Mouse (Mus musculus): Measurements from ENCODE around the gene Alkal2. TPM values are rescaled to one million over a fixed set of nuclear protein-coding genes. Genes with fewer than 3 reads are reported as not detected.
A peak's percentile ranks its signal among the peaks of the same experiment; 100 is the strongest.

Gene Alkal2
- total and polyA plus RNA-seq, 2 experiments from 2014 or later: 2.1 to 3.0 TPM

DNA sequence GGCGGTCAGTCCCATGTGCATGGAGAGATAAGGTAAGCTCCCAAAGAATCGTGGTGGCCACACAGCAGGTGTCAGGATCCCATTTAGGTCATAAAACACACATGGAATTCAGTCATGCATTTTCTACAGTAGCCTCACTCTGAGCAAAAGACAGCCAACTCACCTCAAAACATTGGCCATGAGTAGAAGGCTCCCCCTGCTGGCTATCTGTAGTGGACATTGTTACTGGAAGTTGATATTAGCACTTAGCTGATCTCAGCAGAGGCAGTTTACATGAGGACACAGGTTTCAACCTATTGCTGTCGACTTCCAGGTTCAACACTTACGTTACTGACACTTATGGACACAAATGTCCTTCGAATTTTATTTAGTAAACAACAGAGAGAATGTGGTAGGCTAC is 5.9 kb downstream of the Alkal2 start:
- peak; percentile 87 for TF ChIP-seq CTCF (IDR thresholded peaks at IDR 0.05; ENCODE audit: low read depth)
- Histone ChIP-seq H3K27ac (ENCODE audit: low read depth, low read length) (no peak overlapping the region), H3K36me3 (ENCODE audit: insufficient read depth) (no peaks in the 10 kb centered on the region), H3K9ac (no peak overlapping the region), H3K4me1 (ENCODE audit: insufficient read depth) (no peaks in the 10 kb centered on the region), H3K9me3 (ENCODE audit: low read length) (no peaks in the 10 kb centered on the region), H3K4me3 (ENCODE audit: low read depth, low read length) (no peak overlapping the region), H3K4me2 (ENCODE audit: low read depth) (no peak overlapping the region), H3K27me3 (ENCODE audit: insufficient read depth, low read length) (peaks cover 9% of the 10 kb centered on the region)
- 36% methylated on average over 5 of the region's 5 CpGs for WGBS
- ATAC-seq (peak; percentile 68), DNase-seq (peak; percentile 78)

DNA sequence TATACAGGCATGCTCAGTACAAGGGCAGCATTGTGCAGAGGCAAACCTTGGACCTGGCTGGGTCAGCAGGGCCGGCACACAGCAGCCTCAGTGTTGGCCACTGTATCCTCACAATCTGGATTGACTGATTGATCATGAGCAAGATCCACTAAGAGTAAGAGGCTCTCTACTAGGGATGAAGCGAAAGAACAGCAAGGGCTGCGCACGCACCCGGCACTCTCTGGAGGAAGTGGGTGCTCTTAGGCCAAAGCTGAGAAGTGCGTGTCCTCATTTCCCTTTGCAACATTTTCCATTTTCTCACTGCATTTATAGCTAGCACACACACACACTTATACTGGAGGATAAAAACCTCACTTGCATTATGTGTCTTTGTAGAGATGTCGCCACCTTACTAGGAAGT is 7.3 kb downstream of the Alkal2 start:
- DNase-seq: no peak
- Histone ChIP-seq H3K27me3 (ENCODE audit: insufficient read depth, low read length) (no peaks in the 10 kb centered on the region), H3K9ac (no peak overlapping the region), H3K4me1 (ENCODE audit: insufficient read depth) (no peaks in the 10 kb centered on the region), H3K4me3 (ENCODE audit: low read depth, low read length) (no peak overlapping the region), H3K4me2 (ENCODE audit: low read depth) (no peak overlapping the region), H3K9me3 (ENCODE audit: low read length) (no peaks in the 10 kb centered on the region), H3K36me3 (ENCODE audit: insufficient read depth) (no peaks in the 10 kb centered on the region), H3K27ac (ENCODE audit: low read depth, low read length) (no peak overlapping the region)
- 85% methylated on average over 7 of the region's 7 CpGs for WGBS
- no peak for ATAC-seq
- no peak for TF ChIP-seq CTCF (IDR thresholded peaks at IDR 0.05; ENCODE audit: low read depth)

DNA sequence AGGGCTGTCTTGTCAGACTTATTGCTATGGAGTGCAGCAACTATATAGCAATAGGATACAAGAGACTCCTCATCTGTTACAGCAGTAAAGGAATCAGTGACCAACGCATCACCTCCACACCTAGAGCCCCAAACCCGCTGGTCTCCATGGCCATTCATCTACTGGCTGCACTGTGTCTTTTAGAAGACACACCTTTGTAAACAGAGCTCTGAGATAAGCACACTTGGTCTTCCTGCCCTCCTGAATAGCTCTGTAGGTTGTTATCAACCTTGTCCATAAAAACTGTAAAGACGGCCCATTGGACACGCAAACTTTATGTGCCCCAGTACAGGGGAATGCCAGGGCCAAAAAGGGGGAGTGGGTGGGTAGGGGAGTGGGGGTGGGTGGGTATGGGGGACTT is 12.9 kb downstream of the Alkal2 start:
- H3K4me3 ChIP-seq (ENCODE audit: low read depth, low read length): no peak overlapping the region
- 95% methylated on average over 4 of the region's 4 CpGs for WGBS
- no peak for ATAC-seq
- peaks cover 14% of the 10 kb centered on the region; the same call in 1 of the 2 replicates for H3K36me3 ChIP-seq (ENCODE audit: insufficient read depth)
- no peak for DNase-seq
- no peaks in the 10 kb centered on the region for H3K27me3 ChIP-seq (ENCODE audit: insufficient read depth, low read length)
- no peak overlapping the region for H3K27ac ChIP-seq (ENCODE audit: low read depth, low read length)
- no peaks in the 10 kb centered on the region for H3K4me1 ChIP-seq (ENCODE audit: insufficient read depth)
- no peak overlapping the region for H3K9ac ChIP-seq
- no peak for TF ChIP-seq CTCF (IDR thresholded peaks at IDR 0.05; ENCODE audit: low read depth)
- no peak overlapping the region for H3K4me2 ChIP-seq (ENCODE audit: low read depth)
- no peaks in the 10 kb centered on the region for H3K9me3 ChIP-seq (ENCODE audit: low read length)

DNA sequence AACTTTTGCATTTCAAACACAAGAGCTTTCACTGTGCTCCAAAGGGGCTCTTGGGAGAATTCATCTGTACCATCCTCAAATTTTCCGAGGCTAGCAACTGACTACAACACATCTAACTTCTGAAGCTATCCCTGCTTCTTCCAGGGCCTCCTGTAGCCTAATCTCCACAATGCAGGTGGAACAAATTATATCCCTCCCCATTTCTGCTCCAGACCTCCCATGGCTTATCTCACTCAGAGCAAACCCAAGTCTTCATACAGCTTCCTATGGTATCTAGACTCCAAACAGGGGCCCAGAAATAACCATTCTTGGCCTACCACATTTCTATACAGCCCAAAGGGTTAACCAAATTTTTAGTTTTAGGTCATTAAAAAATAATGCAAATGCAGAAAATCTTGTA is 24.5 kb downstream of the Alkal2 start:
- DNase-seq (no peak), ATAC-seq (no peak)
- H3K36me3 ChIP-seq (ENCODE audit: insufficient read depth): peaks cover 10% of the 10 kb centered on the region; the same call in 1 of the 2 replicates
- no peak overlapping the region for H3K27ac ChIP-seq (ENCODE audit: low read depth, low read length)
- no peak overlapping the region for H3K4me3 ChIP-seq (ENCODE audit: low read depth, low read length)
- 85% methylated on average over 1 of the region's 1 CpGs for WGBS
- no peak overlapping the region for H3K4me2 ChIP-seq (ENCODE audit: low read depth)
- no peaks in the 10 kb centered on the region for H3K9me3 ChIP-seq (ENCODE audit: low read length)
- H3K4me1 ChIP-seq (ENCODE audit: insufficient read depth): peaks cover 17% of the 10 kb centered on the region
- no peak for TF ChIP-seq CTCF (IDR thresholded peaks at IDR 0.05; ENCODE audit: low read depth)
- no peaks in the 10 kb centered on the region for H3K27me3 ChIP-seq (ENCODE audit: insufficient read depth, low read length)
- no peak overlapping the region for H3K9ac ChIP-seq

DNA sequence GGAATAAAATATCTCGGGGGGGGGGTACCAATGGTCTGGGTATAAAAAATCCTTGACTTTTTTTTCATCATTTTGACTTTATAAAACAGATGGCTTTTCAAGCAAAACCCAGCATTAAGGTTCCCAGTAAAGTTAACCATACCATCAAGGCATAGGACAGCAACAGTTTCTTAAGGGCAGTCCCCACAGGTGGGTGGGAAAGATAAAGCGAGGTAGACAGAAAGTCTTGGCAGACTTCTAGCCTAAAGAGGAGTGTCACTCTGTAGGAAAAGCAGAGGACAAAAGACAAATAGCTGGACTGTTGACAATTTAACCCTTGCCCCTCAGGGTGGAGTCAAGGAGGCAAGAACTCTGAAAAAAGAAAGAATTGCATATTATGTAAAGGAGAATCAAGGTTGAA is 25.8 kb downstream of the Alkal2 start:
- 88% methylated on average over 2 of the region's 2 CpGs for WGBS
- peaks cover 18% of the 10 kb centered on the region for H3K4me1 ChIP-seq (ENCODE audit: insufficient read depth)
- no peak overlapping the region for H3K27ac ChIP-seq (ENCODE audit: low read depth, low read length)
- no peak overlapping the region for H3K4me3 ChIP-seq (ENCODE audit: low read depth, low read length)
- no peak for TF ChIP-seq CTCF (IDR thresholded peaks at IDR 0.05; ENCODE audit: low read depth)
- H3K9me3 ChIP-seq (ENCODE audit: low read length): no peaks in the 10 kb centered on the region
- H3K36me3 ChIP-seq (ENCODE audit: insufficient read depth): 0 out of 2 replicates have a peak, but pooled peaks cover 1% of the 10 kb centered on the region
- no peak for DNase-seq
- H3K9ac ChIP-seq: no peak overlapping the region
- no peak overlapping the region for H3K4me2 ChIP-seq (ENCODE audit: low read depth)
- no peaks in the 10 kb centered on the region for H3K27me3 ChIP-seq (ENCODE audit: insufficient read depth, low read length)
- no peak for ATAC-seq

DNA sequence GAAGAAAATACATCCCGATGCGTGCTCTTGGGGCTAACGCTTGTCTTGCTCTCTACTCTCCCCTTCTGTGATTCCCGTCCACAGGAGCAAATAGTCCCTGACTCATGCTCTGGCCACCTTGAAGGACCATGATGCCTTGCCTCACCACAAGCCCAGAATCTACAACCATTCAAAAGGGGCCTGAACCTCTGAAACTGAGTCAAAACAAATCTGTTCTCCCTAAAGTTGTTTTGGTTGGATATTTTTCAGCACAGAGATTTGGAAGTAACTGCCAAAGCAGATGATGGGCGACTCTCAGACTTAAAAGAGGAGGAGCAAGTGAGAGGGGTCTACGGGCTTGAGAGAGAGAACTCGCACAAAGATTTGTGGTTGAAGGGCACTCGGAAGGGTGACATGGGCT is 26.7 kb downstream of the Alkal2 start:
- H3K4me1 ChIP-seq (ENCODE audit: insufficient read depth): peaks cover 18% of the 10 kb centered on the region
- peak overlapping the region; percentile 68 for H3K27ac ChIP-seq (ENCODE audit: low read depth, low read length)
- no peaks in the 10 kb centered on the region for H3K9me3 ChIP-seq (ENCODE audit: low read length)
- H3K9ac ChIP-seq: peak overlapping the region; percentile 82
- H3K4me2 ChIP-seq (ENCODE audit: low read depth): peak overlapping the region; percentile 82
- no peak for ATAC-seq
- no peaks in the 10 kb centered on the region for H3K27me3 ChIP-seq (ENCODE audit: insufficient read depth, low read length)
- H3K36me3 ChIP-seq (ENCODE audit: insufficient read depth): no peaks in the 10 kb centered on the region
- no peak for TF ChIP-seq CTCF (IDR thresholded peaks at IDR 0.05; ENCODE audit: low read depth)
- WGBS: 17% methylated on average over 8 of the region's 8 CpGs
- DNase-seq: no peak
- H3K4me3 ChIP-seq (ENCODE audit: low read depth, low read length): peak overlapping the region; percentile 87

DNA sequence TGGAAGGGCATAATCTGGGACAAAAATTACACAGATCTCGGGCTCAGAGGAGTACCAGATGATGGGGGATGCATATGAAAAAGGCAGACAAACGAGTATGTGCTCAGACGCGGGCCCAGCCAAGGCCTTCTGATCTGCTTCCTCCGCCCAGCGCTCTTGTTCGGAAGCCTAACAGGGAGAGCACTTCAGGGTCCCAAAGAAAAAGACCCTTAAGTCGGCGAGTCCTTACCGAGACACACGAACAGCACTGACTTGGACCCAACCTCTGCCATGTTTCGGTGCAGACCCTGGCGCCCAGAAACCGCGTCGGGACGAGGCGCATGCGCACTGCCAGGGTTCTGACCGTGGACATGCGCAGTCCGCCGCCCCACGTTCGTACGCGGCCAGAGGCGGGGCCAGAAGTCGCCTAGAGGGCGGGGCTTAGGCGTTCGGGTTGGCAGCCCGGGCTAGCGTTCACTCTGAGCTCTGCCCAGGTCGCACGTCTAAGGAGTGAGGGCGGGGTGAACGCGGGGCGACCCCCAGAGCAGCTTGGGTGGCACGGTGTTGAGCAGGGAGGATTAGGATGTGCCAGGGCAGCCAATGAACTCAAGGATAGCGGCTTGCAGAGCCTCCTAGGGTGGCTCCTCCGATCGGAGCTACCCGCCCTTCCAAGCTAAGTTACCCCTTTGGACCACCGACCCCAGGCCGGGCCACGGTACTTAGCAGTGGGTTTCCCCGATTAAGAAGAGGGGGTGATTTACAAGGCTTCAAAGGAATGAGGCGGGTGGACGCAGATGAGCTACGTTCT is 27.3 kb downstream of the Alkal2 start, which contains the start of the genes Acp1 and Sh3yl1:
Gene Acp1 (minus strand): TSS at position 329 of the 787 bp plus-strand sequence.
Gene Sh3yl1 (plus strand): TSS at position 408 of the 787 bp plus-strand sequence.
- WGBS: 2% methylated on average over 52 of the region's 52 CpGs
- Histone ChIP-seq H3K4me1 (ENCODE audit: insufficient read depth) (peaks cover 18% of the 10 kb centered on the region), H3K27ac (ENCODE audit: low read depth, low read length) (peak within 1 kb of the TSS; percentile 68), H3K27me3 (ENCODE audit: insufficient read depth, low read length) (no peaks in the 10 kb centered on the region), H3K36me3 (ENCODE audit: insufficient read depth) (no peaks in the 10 kb centered on the region), H3K4me2 (ENCODE audit: low read depth) (peak within 1 kb of the TSS; percentile 82), H3K4me3 (ENCODE audit: low read depth, low read length) (peak within 1 kb of the TSS; percentile 87), H3K9me3 (ENCODE audit: low read length) (no peaks in the 10 kb centered on the region), H3K9ac (peak within 1 kb of the TSS; percentile 82)
- no peak for TF ChIP-seq CTCF (IDR thresholded peaks at IDR 0.05; ENCODE audit: low read depth)
- ATAC-seq (peak; percentile 96), DNase-seq (peak; percentile 97)
